Mouse (Mus musculus) cortical plate, adult 2 months (tissue): Measurements from ENCODE around the gene Ptpn13.

Experiments
- CTCF ChIP-seq: fragments of 200-500 bp; IDR thresholded peaks from 2 replicates; pipeline ENCODE4 v1.5.1; 2011; ENCODE audit warnings: mild to moderate bottlenecking, control low read depth, low read length; ENCODE audit not compliant: insufficient read depth; ENCODE audit errors: extremely low read depth
- POLR2A ChIP-seq: fragments of 200-500 bp; IDR thresholded peaks from 2 replicates; pipeline ENCODE4 v1.6.1; 2011; ENCODE audit warnings: mild to moderate bottlenecking, low read length, control low read depth; ENCODE audit not compliant: insufficient read depth; ENCODE audit errors: extremely low read depth

DNA sequence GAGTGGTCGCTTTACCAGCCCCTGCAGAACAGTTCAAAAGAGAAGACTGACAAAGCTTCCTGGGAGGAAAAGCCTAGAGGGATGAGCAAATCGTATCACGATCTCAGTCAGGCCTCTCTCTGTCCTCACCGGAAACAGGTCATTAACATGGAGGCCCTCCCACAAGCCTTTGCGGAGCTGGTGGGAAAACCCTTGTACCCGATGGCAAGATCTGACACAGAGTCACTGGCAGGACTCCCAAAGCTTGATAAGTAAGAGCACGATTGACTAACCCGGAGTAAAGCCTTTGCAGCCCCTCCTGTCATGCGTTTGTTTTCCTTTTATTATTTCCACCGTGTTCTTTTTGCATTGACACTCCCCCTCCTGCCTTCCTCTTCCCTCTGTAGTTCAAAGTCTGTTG lies 116.1 kb downstream of the Ptpn13 start:
- TF ChIP-seq CTCF (no peak), POLR2A (no peak)
